Mouse (Mus musculus): ENCODE results near the gene Rtn4. TPM values are rescaled to one million over a fixed set of nuclear protein-coding genes. Genes with fewer than 3 reads are reported as not detected.

The Rtn4 gene
- polyA plus RNA-seq, 1 experiment from 2014 or later = 54.2 TPM

GRCm38 (mm10) chr11:29788921-29789638 lies 96.3 kb downstream of the Rtn4 start:
- ATAC-seq (ENCODE audit: insufficient read depth) (peak; percentile 56; the same call in 1 of the 2 replicates), DNase-seq (no peak)
- H3K4me2 ChIP-seq = no peak overlapping the region
- WGBS = 65% methylated on average over 6 of the region's 6 CpGs
- H3K4me3 ChIP-seq (ENCODE audit: low read depth, low read length) = no peak overlapping the region
- no peak overlapping the region for H3K9ac ChIP-seq
- H3K27ac ChIP-seq (ENCODE audit: low read depth) = no peak overlapping the region
- no peaks in the 10 kb centered on the region for H3K4me1 ChIP-seq (ENCODE audit: insufficient read depth)
- no peak for TF ChIP-seq CTCF (IDR thresholded peaks at IDR 0.05; ENCODE audit: low read depth)
- H3K36me3 ChIP-seq (ENCODE audit: insufficient read depth) = no peaks in the 10 kb centered on the region
- no peaks in the 10 kb centered on the region for H3K27me3 ChIP-seq (ENCODE audit: insufficient read depth, low read length)
- no peaks in the 10 kb centered on the region for H3K9me3 ChIP-seq (ENCODE audit: low read depth, low read length)

- no peaks in the 10 kb centered on the region for H3K36me3 ChIP-seq (ENCODE audit: insufficient read depth)
- H3K4me1 ChIP-seq (ENCODE audit: insufficient read depth) = no peaks in the 10 kb centered on the region
- H3K9me3 ChIP-seq (ENCODE audit: low read depth, low read length) = no peaks in the 10 kb centered on the region
- DNase-seq = no peak
- no peaks in the 10 kb centered on the region for H3K27me3 ChIP-seq (ENCODE audit: insufficient read depth, low read length)
- H3K27ac ChIP-seq (ENCODE audit: low read depth) = no peak overlapping the region
- ATAC-seq (ENCODE audit: insufficient read depth) = no peak
- H3K9ac ChIP-seq = no peak overlapping the region
- H3K4me2 ChIP-seq = no peak overlapping the region
- no peak overlapping the region for H3K4me3 ChIP-seq (ENCODE audit: low read depth, low read length)
- TF ChIP-seq CTCF (IDR thresholded peaks at IDR 0.05; ENCODE audit: low read depth) = no peak
- 81% methylated on average over 2 of the region's 2 CpGs for WGBS
These were observed 98.0 kb downstream of the Rtn4 start for GRCm38 (mm10) chr11:29790796-29791195.

Other genes with a start within 250 kb of the Rtn4 start
- 31.9 and 36.5 TPM in 2 replicates for gene Prorsd1, start 177.9 kb upstream of the Rtn4 start, polyA plus RNA-seq (2014; fragmentation: Nextera tagmentation; extraction: Ambion mirVana)
- gene Mtif2, start 166.5 kb upstream of the Rtn4 start, polyA plus RNA-seq (2014; fragmentation: Nextera tagmentation; extraction: Ambion mirVana) = 39.2 and 41.2 TPM in 2 replicates
- gene Clhc1, start 145.0 kb upstream of the Rtn4 start, polyA plus RNA-seq (2014; fragmentation: Nextera tagmentation; extraction: Ambion mirVana) = 0.15 and 0.18 TPM in 2 replicates
- 1,351 and 1,399 TPM in 2 replicates for gene Rps27a, start 144.8 kb upstream of the Rtn4 start, polyA plus RNA-seq (2014; fragmentation: Nextera tagmentation; extraction: Ambion mirVana)
- 0.05 and 0.07 TPM in 2 replicates for gene 4931440F15Rik, start 132.7 kb downstream of the Rtn4 start, polyA plus RNA-seq (2014; fragmentation: Nextera tagmentation; extraction: Ambion mirVana)